Mouse (Mus musculus) layer of hippocampus, postnatal 36 days (tissue): Measurements from ENCODE around the gene Pitpnc1. TPM values are rescaled to one million over a fixed set of nuclear protein-coding genes. Genes with fewer than 3 reads are reported as not detected.

ENCODE experiments used
- DNase-seq, 2 experiments: peaks; one replicate each; pipeline ENCODE4 v3.0.0; 2022
- total RNA-seq, 2 experiments: library from RNA; stranded (reverse); gene quantifications; 2 replicates each; pipeline ENCODE4 v1.2.3; 2021

Gene Pitpnc1
- total RNA-seq, 2 experiments from 2014 or later = 48.9 to 53.6 TPM

DNA sequence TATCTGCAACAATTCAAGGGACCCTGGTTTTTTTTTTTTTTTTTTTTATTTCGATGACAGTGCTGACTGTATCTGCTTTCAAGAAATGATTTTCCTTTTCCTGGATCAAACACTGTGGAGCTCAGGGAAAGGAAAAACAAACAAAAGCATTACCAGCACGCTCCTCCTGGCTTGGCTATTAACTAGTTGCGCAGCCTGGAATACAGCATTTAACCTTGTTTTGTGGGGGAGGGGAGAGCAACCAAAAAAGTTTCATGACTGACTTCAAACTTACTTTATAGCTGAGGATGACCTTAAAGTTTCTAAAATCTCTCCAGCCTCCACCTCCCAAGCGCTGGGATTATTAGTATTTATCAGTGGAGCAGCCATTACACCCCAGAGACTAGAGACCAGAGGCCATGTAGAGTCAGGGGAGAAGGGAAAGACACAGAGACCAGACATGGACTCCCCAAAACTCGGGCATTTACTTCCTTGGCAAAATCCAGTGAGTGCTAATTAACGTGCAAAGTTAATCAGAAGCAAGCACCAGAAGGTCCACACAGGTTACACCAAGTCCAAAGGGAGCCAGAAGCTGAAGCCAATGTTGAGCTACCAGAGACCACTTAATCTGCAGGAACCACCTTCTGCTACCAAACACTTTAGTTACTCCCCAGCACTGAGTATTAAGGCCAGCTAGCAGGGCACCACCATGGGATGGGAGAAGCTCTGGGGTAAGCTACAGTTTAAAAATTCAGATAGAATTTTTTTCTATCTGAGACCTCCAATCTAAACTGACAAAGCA is 3.7 kb downstream of the Pitpnc1 start:
- DNase-seq = no peak

DNA sequence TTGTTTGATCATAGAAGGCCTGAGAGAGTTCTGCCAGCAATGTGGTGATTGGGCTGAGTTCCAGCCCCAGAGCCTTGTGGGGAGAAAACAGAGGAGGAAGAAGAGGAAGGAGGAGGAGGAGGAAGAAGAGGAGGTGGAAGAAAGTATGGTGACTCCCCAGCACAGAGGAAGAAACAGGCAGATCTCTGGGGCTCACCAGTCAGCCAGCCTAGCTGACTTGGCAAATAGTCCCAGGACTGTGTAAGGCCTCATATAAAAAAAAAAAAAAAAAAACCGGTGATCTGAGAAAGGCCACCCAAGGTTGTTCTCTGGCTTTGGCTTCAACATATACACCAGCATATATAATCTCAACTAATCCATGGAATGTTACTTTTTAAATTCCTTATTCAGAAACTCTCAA is 4.5 kb downstream of the Pitpnc1 start:
- no peak for DNase-seq

DNA sequence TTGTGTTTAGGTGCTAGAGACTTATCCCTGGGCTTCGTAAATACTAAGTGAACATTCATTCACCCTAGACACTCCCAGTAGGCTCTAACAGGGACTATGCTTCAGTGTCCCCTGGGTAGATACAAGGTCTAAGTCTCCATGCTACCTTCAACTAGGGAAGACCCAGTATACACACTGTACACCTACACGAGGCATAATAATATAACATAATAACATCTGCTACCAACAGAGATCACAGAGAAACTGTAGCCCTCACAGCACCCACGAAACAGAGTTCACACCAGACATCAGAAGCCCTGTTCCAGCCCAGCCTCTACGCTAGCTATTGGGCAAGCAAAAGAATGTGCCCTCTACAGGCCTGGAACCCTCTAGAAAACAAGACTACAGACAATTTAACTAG is 5.5 kb downstream of the Pitpnc1 start:
- no peak for DNase-seq

- no peak for DNase-seq
Measured at GRCm38 (mm10) chr11:107464141-107464540, 6.4 kb downstream of the Pitpnc1 start.

- no peak for DNase-seq
Measured at GRCm38 (mm10) chr11:107463251-107463681, 7.2 kb downstream of the Pitpnc1 start.

GRCm38 (mm10) chr11:107462478-107462877 is 8.0 kb downstream of the Pitpnc1 start:
- no peak for DNase-seq

- no peak for DNase-seq
Measured at GRCm38 (mm10) chr11:107459828-107460227, 10.7 kb downstream of the Pitpnc1 start.

DNA sequence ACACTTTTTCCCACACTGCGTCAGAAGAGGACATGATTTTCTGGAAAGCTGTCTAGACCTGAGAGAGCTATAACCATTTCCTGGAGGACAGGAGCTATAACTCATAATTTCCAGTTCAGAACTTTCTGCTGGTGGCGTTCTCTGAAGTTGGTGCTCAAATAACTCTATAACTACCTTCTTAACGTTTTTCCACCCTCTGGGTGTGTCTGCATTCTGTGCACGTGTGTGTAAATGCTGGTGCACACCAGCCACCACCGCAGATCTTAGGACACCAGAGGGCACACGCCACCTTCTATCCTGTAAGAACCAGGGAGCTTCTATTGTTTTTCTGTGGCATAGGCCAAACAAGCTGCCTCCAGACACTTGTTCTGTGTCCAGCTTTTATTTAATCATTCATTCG is 11.5 kb downstream of the Pitpnc1 start:
- DNase-seq = no peak

DNA sequence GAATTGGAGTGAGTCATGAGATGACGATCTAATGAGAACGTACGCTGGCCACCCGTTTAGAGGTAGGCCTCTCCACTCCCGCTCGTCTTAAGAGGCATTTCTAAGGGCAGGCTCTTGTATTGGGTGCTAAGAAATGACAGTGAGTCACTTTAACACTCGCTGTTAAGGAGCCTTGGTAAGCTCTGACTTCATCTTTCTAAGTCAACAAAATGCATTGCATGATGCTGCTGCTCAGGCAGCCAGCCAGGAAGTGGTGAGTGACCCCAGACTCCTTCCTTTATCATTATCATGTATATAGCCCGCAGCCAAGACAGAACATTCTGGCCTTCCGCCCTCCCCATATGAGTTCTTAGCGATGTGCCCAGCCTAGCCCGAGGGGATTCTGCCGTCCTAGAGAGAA is 12.2 kb downstream of the Pitpnc1 start:
- DNase-seq = no peak

- DNase-seq = no peak
Measured at GRCm38 (mm10) chr11:107457282-107457681, 13.2 kb downstream of the Pitpnc1 start.

DNA sequence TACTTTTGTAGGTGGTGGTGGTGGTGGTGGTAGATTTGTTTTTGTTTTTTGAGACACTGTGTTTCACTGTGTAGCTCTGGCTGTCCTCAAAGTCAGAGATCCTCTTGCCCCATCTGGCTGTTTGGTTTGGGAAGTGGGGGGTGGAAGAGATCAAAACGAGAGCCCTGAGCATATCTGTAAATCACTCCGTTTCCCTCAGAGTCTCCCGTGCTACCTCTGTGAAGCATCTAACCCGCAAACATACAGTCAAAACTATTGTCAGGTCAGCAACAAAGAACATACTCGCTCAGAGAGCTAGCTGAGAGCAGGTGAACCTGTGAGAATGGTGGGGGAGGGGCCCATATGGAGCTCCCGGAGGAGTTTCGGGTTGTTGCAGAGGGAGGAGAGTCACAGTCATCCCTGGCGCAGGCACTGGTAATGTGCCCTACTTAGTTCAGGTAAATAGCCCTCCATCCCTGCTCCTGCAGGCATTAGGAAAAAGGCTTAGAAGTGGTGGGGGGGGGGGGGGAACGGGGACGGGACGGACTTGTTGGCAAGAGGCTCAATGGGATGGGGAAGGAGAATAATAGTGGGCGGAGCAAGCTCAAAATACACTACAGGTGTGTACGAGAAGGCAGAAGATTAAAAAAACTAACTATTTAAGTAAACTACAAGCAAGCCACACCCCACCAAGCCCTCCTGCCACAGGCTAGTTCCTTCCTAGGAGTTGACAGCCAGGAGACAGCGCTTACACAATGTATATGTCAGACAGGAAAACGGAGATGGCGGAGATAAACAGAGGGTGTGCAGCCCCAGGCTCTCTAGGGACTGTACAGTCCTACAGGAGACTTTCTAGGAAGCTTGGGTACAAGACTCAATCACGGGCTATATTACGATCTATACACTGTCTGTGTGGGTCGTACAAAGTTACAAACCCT is 15.7 kb downstream of the Pitpnc1 start:
- no peak for DNase-seq

GRCm38 (mm10) chr11:107452053-107452452 is 18.4 kb downstream of the Pitpnc1 start:
- no peak for DNase-seq

DNA sequence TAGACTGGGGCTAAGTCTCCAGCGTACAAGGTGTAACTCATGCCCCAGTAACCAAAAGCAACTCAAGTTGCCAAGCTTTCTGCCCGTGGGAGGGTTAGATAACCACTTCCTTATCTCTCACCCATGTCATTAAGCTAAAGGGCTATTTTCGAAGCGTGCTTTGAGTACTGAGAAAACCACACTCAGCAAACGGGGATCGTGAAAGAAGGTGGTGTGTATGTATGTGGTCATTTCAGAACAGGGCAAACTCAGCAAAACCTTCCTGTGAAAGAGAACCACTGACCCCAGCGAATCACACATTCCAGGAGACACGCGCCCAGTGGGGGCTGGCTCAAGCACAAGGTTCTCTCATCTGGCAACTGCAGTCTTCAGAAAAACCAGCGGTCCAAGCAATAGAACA is 19.4 kb downstream of the Pitpnc1 start:
- no peak for DNase-seq

DNA sequence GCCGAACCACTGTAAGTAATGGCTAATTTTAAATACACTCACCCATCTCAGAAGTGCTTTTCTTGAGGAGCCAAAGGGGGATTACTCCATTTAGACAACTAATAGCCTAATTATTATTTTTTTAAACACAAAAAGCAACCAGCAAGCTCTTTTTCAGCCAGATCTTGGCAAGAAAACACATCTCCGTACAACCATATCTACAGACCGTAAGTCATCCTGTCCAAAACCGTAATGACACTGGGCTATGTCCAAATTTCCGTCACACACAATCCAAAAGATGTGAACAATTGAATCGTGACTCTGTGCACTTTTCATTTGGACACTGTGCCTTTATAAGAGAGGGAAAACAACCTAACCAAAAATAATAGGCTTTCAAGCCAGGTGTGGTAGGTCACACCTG is 20.4 kb downstream of the Pitpnc1 start:
- no peak for DNase-seq

DNA sequence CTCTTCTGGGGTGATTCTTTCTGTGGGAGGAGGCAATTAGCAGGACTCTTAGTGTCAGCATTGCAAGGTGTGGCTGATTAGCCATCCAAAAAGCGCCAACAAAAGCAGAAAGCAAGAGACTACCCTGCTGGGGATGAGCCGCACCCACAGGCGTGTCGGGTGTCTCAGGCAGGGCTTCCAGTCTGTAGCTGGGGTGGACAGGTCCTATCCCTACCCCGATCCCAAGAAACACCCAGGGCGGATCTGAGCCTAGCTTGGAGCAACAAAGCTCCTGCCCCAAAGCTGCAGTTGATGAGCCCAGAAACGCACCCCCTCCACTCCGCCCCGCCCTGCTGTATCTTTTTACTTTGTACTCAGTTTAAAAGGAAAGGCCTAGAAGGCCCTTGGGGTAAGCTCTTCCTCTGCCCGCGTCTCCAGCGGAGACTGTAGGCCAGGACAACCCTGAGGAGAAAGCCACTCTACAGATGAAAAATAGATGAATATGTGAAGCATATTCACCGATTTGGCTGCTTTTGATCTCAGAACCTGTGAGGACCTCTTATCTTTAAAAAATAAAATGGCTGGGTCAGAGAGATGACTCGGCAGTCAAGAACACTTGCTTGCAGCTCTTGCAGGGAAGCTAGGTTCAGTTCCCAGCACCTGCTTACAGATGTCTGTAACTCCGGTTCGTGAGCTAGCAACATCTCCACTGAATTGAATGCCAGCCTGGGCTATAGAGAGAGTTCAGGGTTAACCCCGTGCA is 21.2 kb downstream of the Pitpnc1 start:
- no peak for DNase-seq

DNA sequence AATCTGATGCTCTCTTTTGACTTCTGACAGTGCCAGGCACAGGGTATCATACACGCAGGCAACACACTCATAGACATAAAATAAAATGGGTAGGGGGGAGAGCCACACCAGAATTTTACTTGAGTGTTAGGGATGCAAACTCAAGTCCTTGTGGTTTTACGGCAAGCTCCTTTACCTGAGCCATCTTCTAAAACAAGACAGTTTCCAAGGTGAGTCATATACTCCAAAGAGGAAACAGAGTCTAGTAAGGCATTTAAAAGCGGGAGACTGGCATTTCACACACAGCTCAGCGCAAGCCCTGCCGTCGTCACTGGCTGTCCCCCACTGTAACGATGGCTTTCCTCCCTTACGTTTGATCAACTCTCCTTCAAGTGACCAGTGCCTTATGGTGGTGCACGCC is 22.6 kb downstream of the Pitpnc1 start:
- DNase-seq = no peak

DNA sequence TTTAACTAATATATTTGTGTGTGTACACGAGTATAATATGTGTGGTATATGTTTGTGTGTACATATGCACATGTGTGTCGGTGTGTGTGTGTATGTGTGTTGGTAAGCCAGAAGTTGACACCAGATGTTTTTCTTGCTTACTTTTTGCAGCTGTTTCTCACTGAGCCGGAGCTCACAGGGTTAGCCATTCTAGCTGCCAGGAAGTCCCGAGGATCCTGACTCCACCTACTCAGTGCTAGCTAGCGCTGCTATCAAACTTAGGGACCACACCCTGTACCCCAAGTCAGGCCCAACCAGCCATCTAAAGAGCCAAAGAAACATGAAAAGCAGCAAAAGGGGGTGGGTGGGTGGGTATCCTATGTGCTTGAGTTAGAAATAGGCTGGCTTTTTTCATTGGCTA is 23.1 kb downstream of the Pitpnc1 start:
- no peak for DNase-seq

- DNase-seq = no peak
Measured at GRCm38 (mm10) chr11:107446650-107447049, 23.8 kb downstream of the Pitpnc1 start.

GRCm38 (mm10) chr11:107445683-107446082 is 24.8 kb downstream of the Pitpnc1 start:
- no peak for DNase-seq

- no peak for DNase-seq
Measured at GRCm38 (mm10) chr11:107443121-107444095, 27.1 kb downstream of the Pitpnc1 start.

GRCm38 (mm10) chr11:107441050-107441449 is 29.4 kb downstream of the Pitpnc1 start:
- DNase-seq = no peak

DNA sequence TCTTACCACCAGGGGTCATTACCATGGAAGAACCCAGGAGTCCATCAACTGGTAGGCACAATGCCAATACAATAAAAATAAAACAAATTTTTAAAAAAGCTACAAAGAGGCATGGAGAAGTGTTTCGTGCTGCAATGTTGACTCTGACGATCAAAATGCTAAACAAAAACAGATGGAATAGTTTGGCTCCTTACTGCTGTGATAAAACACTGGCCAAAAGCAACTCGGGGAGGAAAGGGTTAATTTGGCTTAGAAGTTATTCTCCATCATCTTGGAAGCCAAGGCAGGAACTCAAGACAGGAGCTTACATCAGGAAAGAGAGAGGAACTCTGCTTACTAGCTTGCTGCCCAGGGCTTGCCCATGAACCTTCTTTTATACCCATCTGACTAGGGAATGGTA is 32.4 kb downstream of the Pitpnc1 start:
- DNase-seq = no peak
